Mouse (Mus musculus) mesoderm, embryonic 11.5 days (tissue): ENCODE data around the gene Arhgap21.
A peak's percentile ranks its signal among the peaks of the same experiment; 100 is the strongest.

Experiments used
- DNase-seq: peaks from one replicate; pipeline ENCODE4 v3.0.0-alpha.2; 2012; ENCODE audit warnings: low read depth, low spot score

The Arhgap21 gene

GRCm38 (mm10) chr2:20966176-20967100 is 2.2 kb downstream of the Arhgap21 start:
- no peak for DNase-seq

GRCm38 (mm10) chr2:20965361-20965760 is 3.3 kb downstream of the Arhgap21 start:
- no peak for DNase-seq

GRCm38 (mm10) chr2:20964461-20964860 is 4.2 kb downstream of the Arhgap21 start:
- DNase-seq = no peak

GRCm38 (mm10) chr2:20963226-20963805 is 5.4 kb downstream of the Arhgap21 start:
- no peak for DNase-seq

- DNase-seq = no peak
These were observed 6.4 kb downstream of the Arhgap21 start for GRCm38 (mm10) chr2:20962284-20962683.

- no peak for DNase-seq
These were observed 6.9 kb downstream of the Arhgap21 start for GRCm38 (mm10) chr2:20961825-20962224.

- DNase-seq = no peak
These were observed 7.4 kb downstream of the Arhgap21 start for GRCm38 (mm10) chr2:20961295-20961694.

GRCm38 (mm10) chr2:20960668-20961035 is 8.0 kb downstream of the Arhgap21 start:
- no peak for DNase-seq

GRCm38 (mm10) chr2:20959906-20960667 is 8.6 kb downstream of the Arhgap21 start:
- DNase-seq = no peak

- DNase-seq = no peak
These were observed 9.6 kb downstream of the Arhgap21 start for GRCm38 (mm10) chr2:20959045-20959444.

GRCm38 (mm10) chr2:20957995-20958394 is 10.7 kb downstream of the Arhgap21 start:
- no peak for DNase-seq

- DNase-seq = no peak
These were observed 12.0 kb downstream of the Arhgap21 start for GRCm38 (mm10) chr2:20956716-20957115.

- DNase-seq = no peak
These were observed 12.7 kb downstream of the Arhgap21 start for GRCm38 (mm10) chr2:20955996-20956395.

- no peak for DNase-seq
These were observed 13.3 kb downstream of the Arhgap21 start for GRCm38 (mm10) chr2:20955376-20955775.

- DNase-seq = no peak
These were observed 16.0 kb downstream of the Arhgap21 start for GRCm38 (mm10) chr2:20952716-20953115.

- DNase-seq = no peak
These were observed 19.5 kb downstream of the Arhgap21 start for GRCm38 (mm10) chr2:20949168-20949567.

- no peak for DNase-seq
These were observed 21.6 kb downstream of the Arhgap21 start for GRCm38 (mm10) chr2:20947036-20947435.

GRCm38 (mm10) chr2:20945596-20945995 is 23.1 kb downstream of the Arhgap21 start:
- DNase-seq = no peak

GRCm38 (mm10) chr2:20943730-20944454 is 24.8 kb downstream of the Arhgap21 start:
- DNase-seq = no peak

- peak; percentile 60 for DNase-seq
These were observed 25.5 kb downstream of the Arhgap21 start for GRCm38 (mm10) chr2:20943222-20943621.

- peak; percentile 72 for DNase-seq
These were observed 26.1 kb downstream of the Arhgap21 start for GRCm38 (mm10) chr2:20942434-20943198.
